Mouse (Mus musculus): Measurements from ENCODE around the gene Gm11541.
"Not testable (repeated sequence)": the region's sequence is repeated elsewhere in the genome, so short reads cannot be mapped to it uniquely, and the experiment has no call there.

Gene Gm11541

DNA sequence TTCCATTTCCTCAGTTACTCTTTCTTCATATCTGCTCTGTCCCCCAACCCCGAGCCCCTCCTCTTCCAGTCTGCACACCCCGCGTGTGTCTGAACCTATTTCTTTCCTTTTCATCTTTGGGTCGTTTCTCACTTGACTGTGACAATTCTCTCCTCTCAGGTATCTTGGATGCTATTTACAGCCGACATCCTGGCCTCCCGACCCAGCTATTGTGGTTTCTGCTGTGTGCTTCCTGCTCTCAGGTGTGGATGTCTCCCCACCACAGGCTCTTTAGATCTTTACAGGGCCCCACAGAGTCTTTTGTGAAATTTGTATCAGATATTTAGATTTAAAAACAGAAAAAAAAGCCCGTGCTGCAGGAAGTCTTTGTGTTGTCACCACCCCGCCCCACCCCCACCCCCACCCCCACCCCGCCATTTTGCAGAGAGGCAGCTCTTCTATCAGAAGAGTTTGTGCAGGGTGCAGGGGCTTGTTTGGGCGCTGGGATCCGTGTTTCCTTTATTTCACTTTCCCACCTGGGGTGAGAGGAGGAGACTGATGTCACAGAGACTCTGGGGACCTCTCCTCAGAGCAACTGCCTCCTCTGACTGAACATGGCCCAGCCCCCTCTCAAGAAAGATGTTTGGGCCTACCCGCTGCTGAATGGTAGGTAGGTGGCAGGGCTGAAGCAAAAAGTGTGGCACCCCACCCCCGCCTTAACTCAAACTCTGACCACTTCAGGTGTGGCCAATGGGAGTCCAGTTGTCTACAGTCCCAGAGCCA is 6.4 kb downstream of the Gm11541 start:
- DNase-seq (ENCODE audit: extremely low read depth, insufficient read length, low spot score), result no peak

DNA sequence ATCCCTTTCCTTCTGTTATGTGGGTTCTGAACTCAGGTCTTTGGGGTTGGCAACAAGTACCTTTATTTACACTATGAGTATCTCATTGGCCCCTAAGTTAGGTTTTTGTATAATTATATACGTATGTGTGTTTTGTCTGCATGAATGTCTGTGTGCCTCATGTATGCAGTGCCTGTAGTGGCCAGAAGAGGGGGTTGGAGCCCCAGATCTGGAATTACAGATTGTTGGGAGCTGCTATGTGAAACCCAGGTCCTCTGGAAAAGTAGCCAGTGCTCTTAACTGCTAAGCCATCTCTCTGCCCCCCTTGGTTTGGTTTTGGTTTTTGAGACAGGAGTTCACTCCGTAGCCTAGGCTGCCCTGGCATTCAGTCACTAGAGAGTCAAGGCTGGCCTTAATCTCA is 7.2 kb downstream of the Gm11541 start:
- no peak for DNase-seq (ENCODE audit: extremely low read depth, insufficient read length, low spot score)

DNA sequence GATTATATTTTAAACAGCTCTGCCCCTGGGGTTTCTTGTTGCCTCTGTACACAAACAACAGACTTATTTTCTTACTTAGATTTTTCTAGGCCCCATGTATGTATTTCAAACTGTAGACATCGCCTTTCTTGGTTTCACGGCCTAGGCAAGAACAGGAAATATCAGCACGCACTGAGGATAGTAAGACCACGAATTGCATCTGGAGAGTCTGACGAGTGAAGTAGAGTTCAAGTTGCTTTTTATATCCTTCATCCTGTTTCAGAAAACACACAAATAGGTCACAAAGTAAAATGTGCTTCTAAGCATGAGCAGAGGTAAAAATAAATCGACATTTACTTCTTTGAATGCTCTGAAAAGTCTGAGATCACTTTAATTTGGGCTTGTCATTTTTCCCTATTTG is 8.8 kb downstream of the Gm11541 start:
- no peak for DNase-seq (ENCODE audit: extremely low read depth, insufficient read length, low spot score)

DNA sequence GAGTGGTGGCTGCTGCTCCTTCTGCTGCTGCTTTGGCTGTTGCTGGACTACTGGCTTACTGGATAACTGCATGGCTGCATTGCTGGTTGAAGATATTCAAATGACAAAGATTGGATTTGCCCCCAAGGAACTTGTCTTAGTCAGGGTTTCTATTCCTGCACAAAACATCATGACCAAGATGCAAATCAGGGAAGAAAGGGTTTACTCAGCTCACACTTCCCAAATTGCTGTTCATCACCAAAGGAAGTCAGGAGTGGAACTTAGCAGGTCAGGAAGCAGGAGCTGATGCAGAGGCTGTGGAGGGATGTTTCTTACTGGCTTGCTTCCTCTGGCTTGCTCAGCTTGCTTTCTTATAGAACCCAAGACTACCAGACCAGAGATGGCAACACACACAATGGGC is 11.8 kb downstream of the Gm11541 start:
- not testable (repeated sequence) for DNase-seq (ENCODE audit: extremely low read depth, insufficient read length, low spot score)

DNA sequence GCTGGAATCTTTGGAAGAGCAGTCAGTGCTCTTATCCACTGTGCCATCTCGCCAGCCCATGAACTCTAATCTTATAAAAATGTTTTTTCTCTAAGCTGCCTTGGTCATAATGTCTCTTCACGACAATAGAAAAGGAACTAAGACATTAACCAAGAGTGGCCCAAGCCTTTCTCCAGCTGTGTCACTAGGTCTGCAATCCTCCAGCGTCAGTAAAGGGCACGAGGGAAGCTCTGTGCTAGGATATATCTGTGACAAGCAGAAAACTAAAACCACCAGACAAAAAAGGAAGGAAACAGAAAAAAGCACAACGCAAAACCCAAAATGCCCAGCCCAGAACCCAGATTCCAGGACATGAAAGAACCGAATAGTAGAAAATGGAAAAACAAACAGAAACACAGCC is 17.1 kb downstream of the Gm11541 start:
- DNase-seq (ENCODE audit: extremely low read depth, insufficient read length, low spot score), result no peak

DNA sequence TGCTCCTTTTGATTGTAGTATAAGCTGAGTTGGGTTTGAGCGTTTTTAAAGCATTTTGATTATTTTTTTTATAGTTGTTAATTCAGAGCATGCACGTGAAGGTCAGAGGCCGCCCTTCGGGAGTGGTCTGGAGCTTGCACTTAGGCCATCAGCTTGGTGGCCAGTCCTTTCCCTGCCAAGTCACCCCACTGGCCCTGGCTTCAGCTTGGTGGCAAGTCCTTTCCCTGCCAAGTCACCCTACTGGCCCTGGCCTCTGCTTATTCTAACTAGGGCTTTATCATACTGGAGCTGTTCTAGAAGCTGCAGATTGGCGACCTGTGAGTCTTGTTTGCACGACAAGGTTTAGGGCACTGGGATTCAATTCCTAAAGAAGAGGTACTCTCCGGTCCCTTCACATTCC is 21.9 kb downstream of the Gm11541 start:
- DNase-seq (ENCODE audit: extremely low read depth, insufficient read length, low spot score), result no peak

DNA sequence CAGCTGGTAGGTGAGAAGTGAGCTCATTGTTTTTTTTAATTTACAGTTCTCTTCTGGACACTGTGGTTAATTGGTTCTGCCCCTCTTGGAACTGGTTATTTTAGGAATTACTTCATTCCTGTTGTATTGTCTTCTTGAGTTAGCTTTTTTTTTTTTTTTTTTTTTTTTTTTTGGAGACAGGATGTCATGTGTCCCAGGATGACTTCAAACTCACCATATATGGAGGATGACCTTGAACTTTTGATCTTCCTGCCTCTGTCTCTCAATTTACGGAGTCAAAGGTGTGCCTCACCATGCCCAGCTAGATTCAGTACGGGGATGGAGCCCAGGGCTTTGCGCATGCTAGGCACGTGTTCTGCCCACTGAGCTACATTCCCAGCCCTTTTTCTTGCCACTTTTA is 22.7 kb downstream of the Gm11541 start:
- DNase-seq (ENCODE audit: extremely low read depth, insufficient read length, low spot score), result no peak

DNA sequence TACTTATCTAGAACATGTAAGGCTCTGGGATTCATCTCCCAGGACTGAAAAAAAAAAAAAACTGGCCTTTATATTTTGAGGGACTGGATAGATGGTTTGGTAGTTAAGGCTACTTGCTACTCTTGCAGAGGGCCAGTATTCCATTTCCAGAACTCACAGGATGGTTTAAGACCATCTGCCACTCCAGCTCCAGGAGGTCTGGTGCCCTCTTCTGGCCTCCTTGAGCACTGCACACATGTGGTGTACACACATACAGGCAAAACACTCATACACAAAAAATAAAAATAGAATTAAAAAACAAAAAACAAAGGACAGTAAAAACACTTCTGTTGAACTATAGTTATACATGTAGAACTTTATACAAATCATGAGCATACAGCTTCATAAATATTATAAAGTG is 23.7 kb downstream of the Gm11541 start:
- no peak for DNase-seq (ENCODE audit: extremely low read depth, insufficient read length, low spot score)

DNA sequence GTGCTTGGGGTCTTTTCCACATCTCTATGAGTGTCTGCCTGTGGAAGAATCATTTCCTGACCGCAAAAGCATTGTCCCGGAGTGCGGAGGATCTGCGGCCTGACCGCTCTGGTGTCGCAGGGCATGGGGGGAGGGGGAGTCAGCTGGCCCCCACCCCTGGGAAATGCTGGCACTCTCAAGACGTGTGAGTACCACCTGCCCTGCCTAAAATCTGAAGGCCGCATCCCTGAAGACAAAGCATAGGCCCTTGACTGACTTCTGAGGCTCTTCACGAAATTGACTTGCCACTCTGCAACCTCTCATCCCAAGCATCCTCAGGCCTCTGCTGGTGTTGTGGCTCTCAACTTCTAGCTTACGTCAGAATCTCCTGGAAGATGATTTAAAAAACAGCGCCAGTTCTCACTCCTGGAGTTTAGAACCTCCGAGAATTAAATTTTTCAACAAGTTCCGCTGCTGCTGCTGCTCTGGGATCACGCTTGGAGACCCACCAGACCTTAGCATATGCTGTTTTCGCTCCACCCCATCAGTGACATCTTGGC is 26.6 kb downstream of the Gm11541 start:
- no peak for DNase-seq (ENCODE audit: extremely low read depth, insufficient read length, low spot score)

DNA sequence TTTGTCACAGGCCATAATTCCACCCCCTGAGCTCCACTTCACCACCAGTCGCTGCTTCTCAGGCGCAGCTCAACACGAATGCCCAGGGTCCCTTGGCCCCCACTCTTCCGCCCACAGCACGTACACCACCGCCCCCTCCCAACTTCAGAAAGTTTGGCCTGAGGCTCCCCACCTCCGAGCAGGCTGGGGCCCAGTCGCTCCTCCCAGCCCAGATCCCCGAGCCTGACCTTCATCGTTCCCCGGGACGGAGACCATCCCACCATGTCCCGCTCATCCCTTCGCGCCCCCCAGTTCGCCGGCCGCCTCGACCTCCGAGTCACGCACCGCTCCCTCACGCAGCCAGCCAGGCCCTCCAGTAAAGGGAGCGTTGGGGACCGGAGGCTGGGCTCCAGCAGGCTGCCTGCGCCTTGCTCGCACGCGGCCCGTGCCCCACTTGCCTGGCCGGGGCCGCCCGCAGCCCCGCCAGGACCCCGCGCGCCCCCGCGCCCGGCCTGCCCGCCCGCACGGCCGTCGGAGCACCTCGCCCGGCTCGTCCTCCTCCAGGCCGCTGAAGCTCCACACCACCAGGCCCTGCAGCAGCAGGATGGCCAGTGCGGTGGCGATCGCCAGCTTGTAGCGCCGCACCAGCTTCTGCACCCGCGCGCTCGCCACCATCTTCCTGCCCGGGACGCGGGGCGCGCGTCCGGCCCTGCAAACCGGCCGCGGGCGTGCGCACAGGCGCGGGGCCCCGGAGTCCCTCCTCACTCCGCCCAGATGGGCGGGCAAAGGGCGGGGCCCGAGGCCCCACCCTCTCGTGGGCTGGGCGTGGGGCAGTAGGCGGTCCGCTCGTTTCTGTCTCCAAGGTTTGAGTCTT is 27.3 kb downstream of the Gm11541 start, which contains the start of gene Xylt2:
Gene Xylt2 (minus strand): TSS at position 762 of the 853 bp plus-strand sequence.
- DNase-seq (ENCODE audit: extremely low read depth, insufficient read length, low spot score), result peak; percentile 92

DNA sequence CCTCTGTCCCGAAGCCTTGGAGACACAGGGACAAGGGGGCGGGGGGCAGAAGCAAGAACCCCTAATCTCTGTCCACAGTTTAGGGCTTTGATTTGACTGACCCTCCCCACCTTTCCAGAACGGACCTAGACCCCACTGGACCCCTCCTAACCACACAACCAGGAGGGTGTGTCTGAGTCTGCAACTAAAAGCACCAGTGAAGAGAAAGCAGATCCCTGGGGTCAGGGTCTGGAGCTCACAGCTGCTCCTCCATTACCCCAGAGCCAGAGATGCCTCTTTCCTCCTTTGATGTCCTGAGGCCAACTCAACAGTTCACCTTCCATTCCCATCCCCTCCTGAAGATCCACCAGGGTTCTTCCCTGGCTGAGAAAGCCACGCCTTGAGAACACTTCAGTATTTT is 28.0 kb downstream of the Gm11541 start:
- DNase-seq (ENCODE audit: extremely low read depth, insufficient read length, low spot score), result no peak

DNA sequence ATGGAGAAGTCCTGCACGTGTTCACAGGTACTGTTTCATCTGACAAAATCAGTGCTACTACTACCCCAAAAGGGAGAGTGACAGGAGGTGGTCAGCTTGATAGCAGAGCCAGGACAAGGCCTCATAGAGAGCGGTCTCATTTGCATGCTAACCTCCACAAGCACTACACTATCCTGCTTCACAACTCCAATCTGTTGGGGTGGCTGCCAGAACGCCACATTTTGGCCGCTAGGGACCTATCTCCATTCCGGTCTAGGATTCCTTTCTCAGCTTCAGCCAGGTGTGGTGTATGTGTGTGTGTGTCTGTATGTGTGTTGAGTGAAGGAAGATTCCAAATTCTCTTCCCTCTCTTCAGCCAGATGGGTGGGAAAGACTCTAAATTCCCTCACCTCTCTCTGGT is 28.9 kb downstream of the Gm11541 start:
- no peak for DNase-seq (ENCODE audit: extremely low read depth, insufficient read length, low spot score)

DNA sequence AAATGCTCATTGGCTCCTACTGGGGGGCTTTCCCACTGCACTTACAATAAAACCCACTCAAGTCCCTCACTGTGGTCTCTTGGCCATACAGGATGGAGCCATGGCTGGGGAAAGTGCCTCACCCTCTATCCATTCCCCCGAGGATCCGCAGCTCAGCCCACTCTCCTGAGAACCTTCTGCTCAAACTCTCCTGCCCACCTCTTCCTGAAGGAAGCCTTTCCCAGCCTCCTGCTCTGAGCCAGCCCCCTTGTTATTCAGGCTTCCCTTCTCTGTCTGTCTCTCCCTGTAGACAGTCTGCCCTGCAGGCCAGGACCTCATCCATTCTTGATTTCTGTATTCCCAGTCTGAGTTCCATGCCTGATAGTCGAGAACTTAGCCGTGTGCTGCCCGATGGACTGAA is 29.3 kb downstream of the Gm11541 start:
- DNase-seq (ENCODE audit: extremely low read depth, insufficient read length, low spot score), result no peak

DNA sequence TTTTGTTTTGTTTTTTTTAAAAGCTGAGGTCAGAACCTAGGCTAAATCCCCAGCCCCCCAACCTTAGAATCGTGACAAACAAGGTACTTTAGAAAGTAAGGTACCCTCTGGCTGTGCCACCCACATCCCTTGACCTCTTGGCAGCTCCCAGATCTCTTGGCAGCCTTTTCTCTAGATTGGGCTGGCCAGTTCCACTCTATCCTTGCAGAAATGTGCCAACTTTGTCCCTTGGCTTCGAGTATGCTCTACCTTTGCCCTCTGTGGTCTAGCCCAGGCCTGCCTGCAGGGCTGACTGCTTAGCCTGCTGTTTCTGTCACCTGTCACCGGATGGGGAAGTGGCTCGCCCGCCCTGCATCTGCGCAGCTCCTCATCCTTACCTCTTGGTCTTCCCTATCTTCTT is 39.0 kb downstream of the Gm11541 start:
- no peak for DNase-seq (ENCODE audit: extremely low read depth, insufficient read length, low spot score)

DNA sequence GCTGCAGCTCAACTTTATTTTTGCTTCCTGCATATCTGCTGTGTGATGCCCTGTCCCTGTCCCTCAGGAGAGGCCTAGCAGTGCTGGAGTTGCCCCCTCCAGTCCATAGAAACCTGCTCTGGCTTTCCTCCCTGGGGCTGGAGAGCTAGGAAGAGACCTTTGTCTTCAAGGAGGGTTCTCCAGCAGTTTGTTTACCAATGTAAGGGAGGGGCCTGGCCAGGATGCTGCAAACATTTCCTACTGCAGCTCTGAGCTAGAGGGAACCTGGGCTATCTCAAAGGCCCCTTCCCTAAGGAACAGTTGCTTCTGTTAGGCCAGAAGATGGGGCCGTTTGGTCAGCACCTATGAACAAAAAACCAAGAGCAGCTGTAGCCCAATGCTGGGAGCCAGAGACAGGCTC is 43.0 kb downstream of the Gm11541 start:
- DNase-seq (ENCODE audit: extremely low read depth, insufficient read length, low spot score), result no peak

DNA sequence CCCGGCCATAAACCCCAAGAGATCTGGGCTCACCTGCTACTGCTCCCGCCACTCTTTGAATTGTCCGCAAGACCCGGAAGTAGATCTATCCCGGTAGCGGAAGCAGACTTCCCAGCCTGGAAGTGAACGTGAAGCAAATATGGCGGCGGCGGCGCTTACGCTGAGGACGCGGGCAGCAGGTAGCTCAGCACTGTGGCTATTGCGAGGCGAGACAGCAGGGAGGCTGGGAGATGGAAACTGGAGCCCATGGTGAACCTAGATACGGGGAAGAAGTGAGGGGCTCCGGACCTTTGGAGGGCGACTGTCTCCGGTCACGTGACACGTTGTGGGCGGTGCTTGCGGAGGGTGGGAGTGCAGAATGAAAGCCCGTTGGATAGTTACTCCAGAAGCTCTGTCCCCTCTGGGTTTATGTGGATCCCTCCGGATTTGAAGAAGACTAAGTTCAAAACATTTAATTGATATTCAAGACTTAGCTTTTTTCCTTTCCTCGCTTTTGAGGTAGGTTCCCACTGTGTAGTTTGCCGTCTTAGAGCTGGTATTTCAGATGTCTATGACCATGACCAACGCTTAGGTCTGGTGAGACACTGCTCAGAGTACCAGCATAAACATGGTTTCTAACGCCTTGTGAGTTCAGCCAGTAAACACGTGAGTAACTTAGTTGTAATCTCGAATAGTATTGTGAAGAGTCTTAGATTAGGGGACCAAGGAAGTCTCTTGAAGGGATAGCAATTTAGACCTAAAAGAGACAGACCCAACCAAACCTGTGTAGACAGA is 50.4 kb downstream of the Gm11541 start, which contains the start of the genes Mrpl27 and Eme1:
Gene Mrpl27 (plus strand): TSS at position 105 of the 774 bp plus-strand sequence.
Gene Eme1 (minus strand): TSS at position 302 of the 774 bp plus-strand sequence.
- peak; percentile 91 for DNase-seq (ENCODE audit: extremely low read depth, insufficient read length, low spot score)

DNA sequence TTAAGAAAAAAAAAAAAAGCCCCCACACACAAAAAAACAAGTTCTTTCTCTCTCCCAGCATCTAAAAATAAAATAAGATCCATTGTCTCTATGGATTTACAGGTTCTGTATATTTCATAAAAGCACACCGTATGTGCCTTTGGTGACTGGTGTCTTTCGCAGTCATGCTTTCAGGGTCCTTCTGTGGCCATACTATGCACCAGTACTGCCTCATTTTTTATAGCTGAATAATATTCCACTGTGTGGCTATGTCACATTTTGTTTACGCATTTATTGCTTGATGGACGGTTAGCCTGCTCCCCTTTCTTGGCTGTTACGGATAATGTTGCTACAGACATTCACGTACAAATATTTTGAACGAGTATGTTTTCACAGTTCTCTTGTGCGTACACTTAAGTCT is 51.3 kb downstream of the Gm11541 start:
- DNase-seq (ENCODE audit: extremely low read depth, insufficient read length, low spot score), result no peak

DNA sequence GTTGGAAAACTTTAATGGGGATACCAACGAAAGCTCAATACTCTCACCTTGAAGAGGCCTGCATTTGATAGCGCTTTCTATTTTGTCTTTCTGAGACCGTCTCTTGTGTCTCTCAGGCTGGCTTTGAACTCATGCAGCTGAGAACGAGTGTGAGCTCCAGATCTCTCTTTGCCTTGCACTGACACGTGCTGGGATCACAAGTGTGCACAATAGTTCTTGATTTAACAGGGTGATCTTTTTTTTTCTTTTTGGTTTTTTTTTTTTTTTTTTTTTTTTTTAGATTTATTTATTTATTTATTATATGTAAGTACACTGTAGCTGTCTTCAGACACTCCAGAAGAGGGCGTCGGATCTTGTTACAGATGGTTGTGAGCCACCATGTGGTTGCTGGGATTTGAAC is 53.1 kb downstream of the Gm11541 start:
- DNase-seq (ENCODE audit: extremely low read depth, insufficient read length, low spot score), result not testable (repeated sequence)

DNA sequence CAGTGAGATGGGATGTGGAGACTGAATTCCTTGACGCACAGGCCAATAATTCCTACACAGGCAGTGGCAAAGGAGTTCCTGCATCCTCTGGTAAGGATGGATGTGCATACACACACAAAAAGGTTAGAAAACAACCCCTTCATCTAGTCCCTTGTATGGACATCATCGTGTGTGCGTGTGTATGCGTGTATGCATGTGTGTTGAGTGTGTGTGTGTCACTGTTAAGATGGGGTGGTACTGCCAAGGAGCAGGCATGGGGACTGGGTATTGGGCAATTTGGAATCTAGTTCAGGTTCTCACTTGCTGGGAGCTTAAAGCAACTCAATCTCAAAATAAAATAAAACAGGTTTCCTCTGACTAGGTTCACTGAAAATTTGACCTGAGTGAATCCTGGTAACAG is 57.8 kb downstream of the Gm11541 start:
- DNase-seq (ENCODE audit: extremely low read depth, insufficient read length, low spot score), result no peak

Measured in 3134 (cell line).